ENCODE assay signal across 8 mouse cellular contexts in the genomic region with DNA sequence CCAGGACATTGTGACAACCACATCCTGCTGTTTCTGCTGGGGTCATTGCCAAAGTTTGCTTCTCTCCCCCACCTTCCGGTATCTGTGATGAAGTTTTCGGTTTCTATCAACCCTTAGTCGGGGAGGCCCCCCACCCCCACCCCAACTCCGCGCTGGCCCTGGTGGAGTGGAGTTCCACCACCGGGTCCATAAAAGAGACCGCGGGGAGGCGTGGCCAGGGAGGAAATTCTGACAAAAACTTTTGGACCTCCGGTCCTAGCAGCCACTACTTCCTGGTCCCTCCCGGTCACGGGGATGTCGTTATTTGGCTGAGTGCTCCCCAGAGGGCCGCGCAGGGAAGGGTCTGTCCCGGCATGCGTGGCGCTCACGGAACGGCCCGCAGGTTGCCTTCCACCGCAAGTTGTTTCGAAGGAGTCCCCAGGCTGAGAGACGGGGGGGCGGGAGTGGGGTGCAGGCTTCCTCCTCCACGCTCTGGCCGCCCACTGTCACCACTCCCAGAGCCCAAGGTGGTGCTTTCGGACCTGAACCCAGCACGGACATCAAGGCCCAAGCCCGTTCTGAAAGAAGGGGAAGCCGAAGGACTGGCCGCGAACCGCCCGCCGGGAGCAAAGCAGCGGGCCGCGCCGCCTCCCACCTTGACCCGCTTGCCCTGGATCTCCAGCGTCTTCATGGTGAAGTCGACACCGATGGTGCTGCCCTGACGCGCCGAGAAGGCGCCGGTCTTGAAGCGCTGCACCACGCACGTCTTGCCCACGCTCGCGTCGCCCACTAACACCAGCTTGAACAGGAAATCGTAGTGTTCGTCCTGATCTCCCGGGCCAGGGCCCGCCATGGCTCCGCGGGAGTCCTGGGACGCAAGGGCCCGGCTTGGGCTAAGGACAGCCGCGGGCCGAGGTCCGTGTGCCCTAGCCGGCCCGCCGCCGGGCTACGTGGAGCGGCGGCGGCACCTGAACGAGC. TPM values are rescaled to one million over a fixed set of nuclear protein-coding genes. Genes with fewer than 3 reads are reported as not detected.
DNase-seq lines count a peak whose midpoint lies in the region; ATAC-seq and TF ChIP-seq lines count a peak whose summit lies in the region.

No protein-coding gene starts in this region.

- TF ChIP-seq POLR2A in bone marrow macrophage, adult 2 months (IDR thresholded peaks at IDR 0.05; ENCODE audit: borderline replicate concordance, low read depth, low read length): no peak

- peaks cover 45% of the 10 kb centered on the region for H3K4me1 ChIP-seq in bone marrow macrophage, adult 2 months (ENCODE audit: control insufficient read depth, insufficient read depth, low read length)

- peak; percentile 16 to 20; a peak in 2 of 4 replicates for ATAC-seq in hematopoietic stem cell, adult 5-6 weeks (replicated peaks in 1 of 2; ENCODE audit: insufficient read depth in 1 of 2, low FRiP score in 2 of 2, low TSS enrichment in 1 of 2, low read depth in 1 of 2, poor library complexity in 2 of 2, severe bottlenecking in 2 of 2)

- peak; percentile 40 to 46 for DNase-seq in CD8-positive naive resting alpha-beta T cell, adult 2 months (ENCODE audit: low read depth in 2 of 2, low spot score in 2 of 2)
- DNase-seq in forelimb bud, embryonic 11.5 days (ENCODE audit: low read depth, low spot score): peak; percentile 36
- peak; percentile 54 to 57 for DNase-seq in layer of hippocampus, postnatal 10 days (ENCODE audit: low spot score in 2 of 2)
- DNase-seq in lung, postnatal 10 days: peak; percentile 87
- peak; percentile 36 for DNase-seq in ovary, postnatal 14 days (ENCODE audit: low spot score)
- DNase-seq in thymus, postnatal 10 days (ENCODE audit: low spot score in 2 of 2): peak; percentile 33 to 42

- H3K27ac ChIP-seq in bone marrow macrophage, adult 2 months (ENCODE audit: insufficient read depth, low read depth, low read length): peak overlapping the region; percentile 74

- no peak for TF ChIP-seq CTCF in bone marrow macrophage, adult 2 months (IDR thresholded peaks at IDR 0.05; ENCODE audit: low read depth, low read length)

- H3K4me3 ChIP-seq in bone marrow macrophage, adult 2 months (ENCODE audit: insufficient read depth, low read length): peak overlapping the region; percentile 97

RNA-seq across cellular contexts. Expression of gene Rab43, which starts 1.0 kb away (rescaled TPM):
- polyA plus RNA-seq in bone marrow macrophage, adult 2 months (2012; ENCODE audit: insufficient read depth, insufficient read length, missing spikeins): 78.0 and 91.8 TPM in 2 replicates
- total RNA-seq in hematopoietic stem cell, adult 5-6 weeks (2017): 17.5 and 27.6 TPM in 2 replicates
- 10 to 100 TPM; 19.3 to 21.2 TPM for total RNA-seq in layer of hippocampus, postnatal 10 days (2021)

RNA-seq across cellular contexts. Expression of gene Gm45140, which starts 24.6 kb away (rescaled TPM):
- polyA plus RNA-seq in bone marrow macrophage, adult 2 months (2012; ENCODE audit: insufficient read depth, insufficient read length, missing spikeins): 7.9 and 10.0 TPM in 2 replicates
- total RNA-seq in hematopoietic stem cell, adult 5-6 weeks (2017): 18.1 and 24.7 TPM in 2 replicates
- 1 to 10 TPM; 2.7 to 4.4 TPM for total RNA-seq in layer of hippocampus, postnatal 10 days (2021)

RNA-seq across cellular contexts. Expression of gene Isy1, which starts 27.6 kb away (rescaled TPM):
- polyA plus RNA-seq in bone marrow macrophage, adult 2 months (2012; ENCODE audit: insufficient read depth, insufficient read length, missing spikeins): 38.3 and 44.8 TPM in 2 replicates
- 131 and 197 TPM in 2 replicates for total RNA-seq in hematopoietic stem cell, adult 5-6 weeks (2017)
- 10 to 100 TPM; 28.4 to 35.1 TPM for total RNA-seq in layer of hippocampus, postnatal 10 days (2021)

RNA-seq across cellular contexts. Expression of gene Gp9, which starts 33.1 kb away (rescaled TPM):
- polyA plus RNA-seq in bone marrow macrophage, adult 2 months (2012; ENCODE audit: insufficient read depth, insufficient read length, missing spikeins): not detected in 2 replicates
- total RNA-seq in hematopoietic stem cell, adult 5-6 weeks (2017): 3.6 and 9.3 TPM in 2 replicates
- under 1 TPM; 0.40 to 0.57 TPM for total RNA-seq in layer of hippocampus, postnatal 10 days (2021)

RNA-seq across cellular contexts. Expression of gene Cnbp, which starts 39.9 kb away (rescaled TPM):
- polyA plus RNA-seq in bone marrow macrophage, adult 2 months (2012; ENCODE audit: insufficient read depth, insufficient read length, missing spikeins): 169 and 174 TPM in 2 replicates
- 1,326 and 1,457 TPM in 2 replicates for total RNA-seq in hematopoietic stem cell, adult 5-6 weeks (2017)
- 100 to 1,000 TPM; 248 to 265 TPM for total RNA-seq in layer of hippocampus, postnatal 10 days (2021)

Comparison
In these comparisons a context has a peak if more than half of its experiments do, and no peak if none do; other contexts are left out.
1. Peak in every context shown above with its lines: DNase-seq, ATAC-seq, H3K4me3 ChIP-seq and H3K27ac ChIP-seq.
2. DNase-seq: peak in every context shown above with its lines; median percentile 87 in lung, postnatal 10 days; 56 in layer of hippocampus, postnatal 10 days; 43 in CD8-positive naive resting alpha-beta T cell, adult 2 months; 38 in thymus, postnatal 10 days; 36 in forelimb bud, embryonic 11.5 days; 36 in ovary, postnatal 14 days.